Mouse (Mus musculus): ENCODE results near the gene Tent4a.

DNA sequence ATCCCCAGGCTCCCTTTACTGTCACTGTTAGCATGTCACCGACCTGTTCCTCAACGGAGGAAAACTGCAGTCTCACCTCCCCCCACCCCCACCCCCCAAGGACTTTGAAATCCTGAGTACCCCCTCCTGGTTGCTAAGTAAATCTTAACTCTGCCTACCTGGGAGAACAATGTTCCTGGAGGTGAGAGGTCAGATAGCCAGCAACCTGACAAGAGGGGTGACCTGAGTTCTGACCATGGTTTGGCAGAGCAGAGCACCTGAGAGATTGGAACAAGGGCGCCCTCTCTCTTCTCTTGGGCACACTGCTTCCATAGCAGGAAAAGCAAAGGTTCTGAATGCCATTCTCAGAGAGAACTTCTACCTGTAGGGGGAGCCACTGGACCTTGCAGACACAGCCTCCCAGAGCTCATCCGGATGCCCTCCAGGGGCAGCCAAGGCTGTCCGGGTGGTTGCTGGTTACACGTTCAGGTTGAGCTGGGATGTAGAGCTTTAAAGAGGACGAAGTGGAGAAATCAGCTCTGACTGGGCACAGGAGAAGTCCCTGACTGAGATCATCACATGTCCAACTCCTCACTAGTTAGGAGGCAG is 41.4 kb downstream of the Tent4a start:
- TF ChIP-seq POLR2A (IDR thresholded peaks at IDR 0.05; ENCODE audit: low read depth, low read length): no peak
- peak; percentile 12; the same call in 1 of the 2 replicates for TF ChIP-seq CTCF (IDR thresholded peaks at IDR 0.05; ENCODE audit: extremely low read depth, insufficient read depth, insufficient read length, insufficient replicate concordance)
